In genomic region chr17:63285265-63285939, GRCm38 (mm10) we compare ENCODE assay signal across 9 mouse cellular contexts.
DNase-seq lines count a peak whose midpoint lies in the region; ATAC-seq lines count a peak whose summit lies in the region.
"Had no signal": no experiment of that assay in that cellular context is flagged by ENCODE, and none has a peak within 500 bp of the region (broad histone marks: within the 10 kb centered on the region; RNA-seq: fewer than 3 reads in every experiment).

No protein-coding gene starts in this region.

- no peaks in the 10 kb centered on the region for H3K27me3 ChIP-seq in kidney, embryonic 16.5 days (ENCODE audit: insufficient read depth, low read length)
- H3K27me3 ChIP-seq in neural tube, embryonic 13.5 days: no peaks in the 10 kb centered on the region

- peaks cover 6% of the 10 kb centered on the region; the same call in 1 of the 2 replicates for H3K4me1 ChIP-seq in kidney, embryonic 16.5 days (ENCODE audit: insufficient read depth, low read length)
- peaks cover 29% of the 10 kb centered on the region for H3K4me1 ChIP-seq in neural tube, embryonic 13.5 days (replicated peaks)

- H3K4me3 ChIP-seq in kidney, embryonic 16.5 days (ENCODE audit: low read length): no peak overlapping the region
- no peak overlapping the region for H3K4me3 ChIP-seq in neural tube, embryonic 13.5 days

- DNase-seq in kidney, adult 18-20 months: peak; percentile 47
- DNase-seq in fat pad, adult 2 months (ENCODE audit: extremely low read depth, low read depth, low spot score): peak; percentile 57
- DNase-seq in heart, postnatal 36 days: peak; percentile 30 to 33
- peak; percentile 37 to 86 for DNase-seq in left cerebral cortex, adult 8-10 months (ENCODE audit: low spot score in 2 of 2)
- no peak for DNase-seq in embryo, embryonic 9.5 days (ENCODE audit: extremely low spot score)
- no peak for DNase-seq in thymus, postnatal 10 days (ENCODE audit: low spot score in 2 of 2)

- no peak overlapping the region for H3K27ac ChIP-seq in kidney, embryonic 16.5 days (ENCODE audit: low read length)
- peak overlapping the region; percentile 50 for H3K27ac ChIP-seq in neural tube, embryonic 13.5 days (replicated peaks)
- H3K27ac ChIP-seq: macrophage had no signal

- no peak for ATAC-seq in kidney, embryonic 16.5 days (ENCODE audit: low FRiP score, low TSS enrichment)
- peak; percentile 93 for ATAC-seq in neural tube, embryonic 13.5 days (ENCODE audit: low read depth)

- no peak overlapping the region for H3K4me2 ChIP-seq in kidney, embryonic 16.5 days (replicated peaks; ENCODE audit: low read depth, low read length)
- H3K4me2 ChIP-seq in neural tube, embryonic 13.5 days: no peak overlapping the region

- intact Hi-C loops in heart, postnatal 36 days (cut with DNase I): no loop called here

- no peaks in the 10 kb centered on the region for H3K36me3 ChIP-seq in kidney, embryonic 16.5 days (ENCODE audit: insufficient read depth, low read length)
- no peaks in the 10 kb centered on the region for H3K36me3 ChIP-seq in neural tube, embryonic 13.5 days

- H3K9me3 ChIP-seq in kidney, embryonic 16.5 days (ENCODE audit: low read length): no peaks in the 10 kb centered on the region
- no peaks in the 10 kb centered on the region for H3K9me3 ChIP-seq in neural tube, embryonic 13.5 days

- H3K9ac ChIP-seq in kidney, embryonic 16.5 days (replicated peaks; ENCODE audit: low read length): no peak overlapping the region
- no peak overlapping the region for H3K9ac ChIP-seq in neural tube, embryonic 13.5 days

- 77% methylated on average over 11 of the region's 11 CpGs for WGBS in kidney, embryonic 16.5 days
- WGBS in neural tube, embryonic 13.5 days: 36% methylated on average over 11 of the region's 11 CpGs

Comparison
In these comparisons a context has a peak if more than half of its experiments do, and no peak if none do; other contexts are left out.
1. DNase-seq: peak in kidney, adult 18-20 months (single experiment), fat pad, adult 2 months (single experiment), heart, postnatal 36 days (2 of 2) and left cerebral cortex, adult 8-10 months (2 of 2); none in embryo, embryonic 9.5 days (single experiment) and thymus, postnatal 10 days (0 of 2).